Mouse (Mus musculus): ENCODE data around the gene Tnfsf4.

DNA sequence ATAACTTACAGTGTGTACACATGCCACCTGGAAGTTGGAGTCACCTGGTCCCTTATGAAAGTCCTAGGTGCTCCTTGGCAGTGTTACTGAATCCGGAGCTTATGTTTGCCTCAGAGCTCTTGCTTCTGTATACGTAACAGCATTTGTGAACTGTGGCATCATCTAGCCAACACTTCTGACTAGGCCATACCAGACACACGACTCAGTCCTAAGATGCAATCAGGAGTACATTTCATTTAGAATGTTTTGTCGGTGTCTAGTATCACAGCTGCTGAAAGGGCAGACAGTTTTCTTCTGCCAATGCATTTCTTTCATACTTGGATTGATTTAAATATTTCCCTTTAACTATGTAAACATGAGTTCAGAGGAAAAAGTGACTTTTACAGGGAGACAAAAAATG lies 30.2 kb upstream of the Tnfsf4 start:
- TF ChIP-seq CTCF (IDR thresholded peaks at IDR 0.05; ENCODE audit: low read depth): no peak
- TF ChIP-seq EP300 (IDR thresholded peaks at IDR 0.05; ENCODE audit: low read depth): no peak
